Mouse (Mus musculus) lung, postnatal 0 days (tissue): ENCODE measurements at regions not wholly inside any gene's neighbourhood (a gene's known extent, or its start where the extent isn't known, plus 50 kb on each side); places are given as distances from the start of the nearest gene placed in this dataset.
A peak's percentile ranks its signal among the peaks of the same experiment; 100 is the strongest.

Experiments used
- ATAC-seq: fragments of 200-750 bp; cut with Nextera tagmentation; 2 replicates; pipeline ENCODE4 v1.8.0; 2017; ENCODE audit warnings: moderate library complexity
- DNase-seq: peaks from one replicate; pipeline ENCODE4 v3.0.0-alpha.2; 2016; ENCODE audit warnings: low spot score
- H3K27ac ChIP-seq: fragments of 300-500 bp; sonication (generic); 2 replicates; pipeline ENCODE4 v1.5.1; 2014; ENCODE audit warnings: antibody characterized with exemption, mild to moderate bottlenecking, low read length, mixed read lengths
- H3K27me3 ChIP-seq: fragments of 300-500 bp; sonication (generic); replicated peaks from 2 replicates; pipeline ENCODE4 v1.6.1; 2014; ENCODE audit warnings: low read length, mixed read lengths; ENCODE audit not compliant: insufficient read depth
- H3K36me3 ChIP-seq: fragments of 300-500 bp; sonication (generic); 2 replicates; pipeline ENCODE4 v1.6.1; 2014; ENCODE audit warnings: low read length, mixed read lengths; ENCODE audit not compliant: insufficient read depth
- H3K4me1 ChIP-seq: fragments of 300-500 bp; sonication (generic); 2 replicates; pipeline ENCODE4 v1.6.1; 2014; ENCODE audit warnings: antibody characterized with exemption, low read depth, low read length, mixed read lengths; ENCODE audit not compliant: insufficient read depth
- H3K4me2 ChIP-seq: fragments of 300-500 bp; sonication (generic); replicated peaks from 2 replicates; pipeline ENCODE4 v1.6.1; 2014; ENCODE audit warnings: low read depth, mild to moderate bottlenecking, low read length, moderate library complexity, mixed read lengths
- H3K4me3 ChIP-seq: fragments of 300-500 bp; sonication (generic); 2 replicates; pipeline ENCODE4 v1.5.1; 2014; ENCODE audit warnings: low read depth, low read length
- H3K9ac ChIP-seq: fragments of 300-500 bp; sonication (generic); replicated peaks from 2 replicates; pipeline ENCODE4 v1.6.1; 2014; ENCODE audit warnings: low read depth, mild to moderate bottlenecking
- H3K9me3 ChIP-seq: fragments of 300-500 bp; sonication (generic); 2 replicates; pipeline ENCODE4 v1.6.1; 2016; ENCODE audit warnings: low read length, mixed read lengths
- CTCF ChIP-seq: IDR thresholded peaks from 2 replicates; pipeline ENCODE4 v1.5.1; 2016; ENCODE audit warnings: antibody characterized with exemption, mild to moderate bottlenecking
- EP300 ChIP-seq: IDR thresholded peaks from 2 replicates; pipeline ENCODE4 v1.6.1; 2016; ENCODE audit warnings: antibody characterized with exemption, mild to moderate bottlenecking, control low read depth
- WGBS: fragments of 180-500 bp; shearing (Covaris S2); extraction: QIAGEN DNeasy Blood & Tissue Kit; methylation state at CpG from one replicate; pipeline ENCODE4 v1.1.7; 2014; 5-methylcytosine and 5-hydroxymethylcytosine counted together

GRCm38 (mm10) chr15:61297447-61298208, 374.8 kb upstream of the A1bg start:
- no peak for ATAC-seq
- Histone ChIP-seq H3K27me3 (no peaks in the 10 kb centered on the region), H3K4me2 (no peak overlapping the region), H3K9ac (no peak overlapping the region), H3K36me3 (no peaks in the 10 kb centered on the region), H3K9me3 (no peaks in the 10 kb centered on the region), H3K4me1 (no peaks in the 10 kb centered on the region), H3K27ac (no peak overlapping the region), H3K4me3 (no peak overlapping the region)
- TF ChIP-seq CTCF (no peak), EP300 (no peak)
- WGBS: 83% methylated on average over 5 of the region's 5 CpGs
- DNase-seq: no peak

GRCm38 (mm10) chr15:61294616-61295015, 371.8 kb upstream of the A1bg start:
- TF ChIP-seq EP300: no peak
- no peak for TF ChIP-seq CTCF
- Histone ChIP-seq H3K4me2 (no peak overlapping the region), H3K4me3 (no peak overlapping the region), H3K4me1 (no peaks in the 10 kb centered on the region), H3K27ac (no peak overlapping the region), H3K27me3 (no peaks in the 10 kb centered on the region), H3K9ac (no peak overlapping the region), H3K36me3 (no peaks in the 10 kb centered on the region), H3K9me3 (no peaks in the 10 kb centered on the region)
- DNase-seq (no peak), ATAC-seq (no peak)
- 74% methylated on average over 2 of the region's 2 CpGs for WGBS

- ATAC-seq (no peak), DNase-seq (no peak)
- no peaks in the 10 kb centered on the region for H3K36me3 ChIP-seq
- H3K4me3 ChIP-seq: no peak overlapping the region
- H3K27ac ChIP-seq: no peak overlapping the region
- H3K9ac ChIP-seq: no peak overlapping the region
- TF ChIP-seq CTCF: no peak
- no peak for TF ChIP-seq EP300
- H3K27me3 ChIP-seq: no peaks in the 10 kb centered on the region
- H3K4me2 ChIP-seq: no peak overlapping the region
- H3K4me1 ChIP-seq: no peaks in the 10 kb centered on the region
- 55% methylated on average over 4 of the region's 4 CpGs for WGBS
- H3K9me3 ChIP-seq: no peaks in the 10 kb centered on the region
Measured at GRCm38 (mm10) chr15:61294131-61294530, 371.3 kb upstream of the A1bg start.

GRCm38 (mm10) chr15:61268766-61269165, 346.0 kb upstream of the A1bg start:
- Histone ChIP-seq H3K4me3 (no peak overlapping the region), H3K36me3 (no peaks in the 10 kb centered on the region), H3K4me2 (no peak overlapping the region), H3K27ac (no peak overlapping the region), H3K9me3 (no peaks in the 10 kb centered on the region), H3K4me1 (no peaks in the 10 kb centered on the region), H3K9ac (no peak overlapping the region), H3K27me3 (no peaks in the 10 kb centered on the region)
- TF ChIP-seq EP300: no peak
- DNase-seq (peak; percentile 55), ATAC-seq (peak; percentile 53)
- WGBS: 51% methylated on average over 4 of the region's 4 CpGs

- Histone ChIP-seq H3K27me3 (no peaks in the 10 kb centered on the region), H3K27ac (no peak overlapping the region), H3K4me3 (no peak overlapping the region), H3K9ac (no peak overlapping the region), H3K9me3 (no peaks in the 10 kb centered on the region), H3K36me3 (no peaks in the 10 kb centered on the region), H3K4me1 (no peaks in the 10 kb centered on the region), H3K4me2 (no peak overlapping the region)
- ATAC-seq (no peak), DNase-seq (no peak)
- TF ChIP-seq CTCF (no peak), EP300 (no peak)
- WGBS: 53% methylated on average over 2 of the region's 2 CpGs
Measured at GRCm38 (mm10) chr15:61259047-61259446, 336.2 kb upstream of the A1bg start.

- 55% methylated on average over 2 of the region's 2 CpGs for WGBS
Measured at GRCm38 (mm10) chr15:61244511-61244910, 321.7 kb upstream of the A1bg start.

More at GRCm38 (mm10) chr15:61244511-61244910, 321.7 kb upstream of the A1bg start:
- DNase-seq (no peak), ATAC-seq (no peak)
- H3K27me3 ChIP-seq: no peaks in the 10 kb centered on the region
- H3K9ac ChIP-seq: no peak overlapping the region
- no peaks in the 10 kb centered on the region for H3K4me1 ChIP-seq
- H3K4me3 ChIP-seq: no peak overlapping the region
- H3K36me3 ChIP-seq: no peaks in the 10 kb centered on the region
- H3K4me2 ChIP-seq: no peak overlapping the region
- no peak overlapping the region for H3K27ac ChIP-seq
- H3K9me3 ChIP-seq: no peaks in the 10 kb centered on the region
- no peak for TF ChIP-seq EP300
- no peak for TF ChIP-seq CTCF
